Mouse (Mus musculus): ENCODE results near the gene Nfatc2ip. TPM values are rescaled to one million over a fixed set of nuclear protein-coding genes. Genes with fewer than 3 reads are reported as not detected.

Nfatc2ip gene
- polyA plus RNA-seq (2012; rRNA removed) (6.8 and 7.1 TPM in 2 replicates), polyA plus RNA-seq (2014; fragmentation: Nextera tagmentation; extraction: Ambion mirVana) (3.0 and 3.1 TPM in 2 replicates)

DNA sequence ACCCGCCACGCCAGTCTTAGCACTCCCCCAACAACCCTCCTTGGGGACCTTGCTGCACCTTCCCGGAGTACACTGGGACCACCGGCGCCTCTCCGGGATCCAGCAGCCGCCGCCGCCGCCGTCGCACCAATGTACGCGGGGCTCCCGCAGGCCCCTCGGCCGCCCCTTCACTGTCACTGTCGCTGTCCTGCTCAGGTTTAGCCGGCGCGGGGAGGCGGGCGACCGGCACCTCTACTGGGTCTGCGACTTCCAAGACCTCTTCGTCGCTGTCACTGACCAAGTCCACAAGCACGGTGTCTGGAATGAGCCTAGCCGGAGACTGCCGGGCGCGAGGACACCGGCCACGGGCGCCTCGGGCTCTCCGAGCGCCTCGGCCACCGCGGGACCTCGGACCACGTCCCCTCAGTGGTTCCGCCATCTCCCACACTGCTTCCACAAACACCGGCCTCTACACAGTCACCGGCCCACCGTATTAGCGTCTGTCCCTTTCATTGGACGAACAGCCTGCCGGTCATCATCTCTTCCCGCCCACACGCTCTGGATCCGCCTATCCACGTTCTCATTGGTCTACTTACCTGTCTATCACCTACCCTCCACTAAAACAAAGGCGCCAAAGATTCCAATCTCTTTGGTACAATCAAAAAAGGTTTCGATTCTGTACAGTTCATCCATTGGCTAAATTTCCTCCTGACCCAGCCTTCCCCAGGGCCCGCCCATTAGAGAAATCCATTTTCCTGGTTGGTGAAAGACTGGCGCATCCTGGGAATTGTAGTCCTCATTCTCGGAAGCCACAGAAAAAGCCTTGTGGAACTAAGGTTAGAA is at the start of gene Nfatc2ip:
Nfatc2ip (minus strand) TSS at position 440 of the 822 bp plus-strand sequence.
- Histone ChIP-seq H3K4me3 (ENCODE audit: insufficient read depth in 1 of 2, low read depth in 2 of 2, low read length in 2 of 2) (peak within 1 kb of the TSS; percentile 68 to 95), H3K9ac (replicated peaks) (peak within 1 kb of the TSS; percentile 91), H3K9me3 (ENCODE audit: control insufficient read depth, low read length) (no peaks in the 10 kb centered on the region), H3K27me3 (ENCODE audit: control insufficient read depth, insufficient read depth, low read length) (no peaks in the 10 kb centered on the region), H3K36me3 (replicated peaks; ENCODE audit: control insufficient read depth, insufficient read depth, low read depth) (no peaks in the 10 kb centered on the region), H3K4me1 (replicated peaks; ENCODE audit: control insufficient read depth in 2 of 2, insufficient read depth in 2 of 2, low read length in 1 of 2) (peaks cover 15 to 17% of the 10 kb centered on the region in 2 experiments), H3K27ac (peak within 1 kb of the TSS; percentile 50), H3K4me2 (ENCODE audit: low read depth) (peak within 1 kb of the TSS; percentile 81)
- WGBS (ENCODE audit: insufficient replicate concordance), result under 1% methylated on average over 59 of the region's 59 CpGs
- peak; percentile 98 for ATAC-seq (ENCODE audit: insufficient read depth)
- DNase-seq (ENCODE audit: low read depth in 3 of 3, low spot score in 3 of 3), result peak; percentile 97 to 98 (median 98)
- TF ChIP-seq EP300 (IDR thresholded peaks at IDR 0.05; ENCODE audit: low read depth), result no peak

DNA sequence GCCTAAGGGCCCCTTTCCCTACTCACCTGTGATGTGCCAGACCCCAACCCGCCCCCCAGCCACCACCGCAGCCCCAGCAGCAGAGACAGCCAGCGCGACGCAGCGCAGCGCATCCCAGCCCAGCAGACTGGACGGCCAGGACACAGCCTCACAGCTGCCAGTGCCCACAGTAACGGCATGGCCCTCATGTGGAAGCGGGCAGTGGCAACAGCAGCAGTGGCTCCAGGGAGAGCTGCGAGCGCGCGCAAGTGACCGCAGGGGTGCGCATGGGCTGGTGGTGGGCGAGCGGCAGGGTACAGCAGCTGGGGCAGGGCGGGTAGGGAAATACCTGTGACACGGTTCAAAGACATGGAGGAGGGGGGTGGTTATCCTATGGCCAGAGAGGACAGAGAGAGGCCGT is 49.7 kb upstream of the Nfatc2ip start:
- no peaks in the 10 kb centered on the region for H3K27me3 ChIP-seq (ENCODE audit: control insufficient read depth, insufficient read depth, low read length)
- H3K4me2 ChIP-seq (ENCODE audit: low read depth), result no peak overlapping the region
- WGBS (ENCODE audit: insufficient replicate concordance), result 87% methylated on average over 21 of the region's 21 CpGs
- DNase-seq (ENCODE audit: low read depth in 3 of 3, low spot score in 3 of 3) (no peak), ATAC-seq (ENCODE audit: insufficient read depth) (no peak)
- no peaks in the 10 kb centered on the region for H3K9me3 ChIP-seq (ENCODE audit: control insufficient read depth, low read length)
- no peak for TF ChIP-seq EP300 (IDR thresholded peaks at IDR 0.05; ENCODE audit: low read depth)
- no peak for TF ChIP-seq CTCF (IDR thresholded peaks at IDR 0.05; ENCODE audit: low read depth)
- H3K36me3 ChIP-seq (replicated peaks; ENCODE audit: control insufficient read depth, insufficient read depth, low read depth), result no peaks in the 10 kb centered on the region
- H3K4me3 ChIP-seq (ENCODE audit: insufficient read depth in 1 of 2, low read depth in 2 of 2, low read length in 2 of 2), result no peak overlapping the region
- no peaks in the 10 kb centered on the region for H3K4me1 ChIP-seq (replicated peaks; ENCODE audit: control insufficient read depth in 2 of 2, insufficient read depth in 2 of 2, low read length in 1 of 2)
- H3K27ac ChIP-seq, result no peak overlapping the region
- no peak overlapping the region for H3K9ac ChIP-seq (replicated peaks)

DNA sequence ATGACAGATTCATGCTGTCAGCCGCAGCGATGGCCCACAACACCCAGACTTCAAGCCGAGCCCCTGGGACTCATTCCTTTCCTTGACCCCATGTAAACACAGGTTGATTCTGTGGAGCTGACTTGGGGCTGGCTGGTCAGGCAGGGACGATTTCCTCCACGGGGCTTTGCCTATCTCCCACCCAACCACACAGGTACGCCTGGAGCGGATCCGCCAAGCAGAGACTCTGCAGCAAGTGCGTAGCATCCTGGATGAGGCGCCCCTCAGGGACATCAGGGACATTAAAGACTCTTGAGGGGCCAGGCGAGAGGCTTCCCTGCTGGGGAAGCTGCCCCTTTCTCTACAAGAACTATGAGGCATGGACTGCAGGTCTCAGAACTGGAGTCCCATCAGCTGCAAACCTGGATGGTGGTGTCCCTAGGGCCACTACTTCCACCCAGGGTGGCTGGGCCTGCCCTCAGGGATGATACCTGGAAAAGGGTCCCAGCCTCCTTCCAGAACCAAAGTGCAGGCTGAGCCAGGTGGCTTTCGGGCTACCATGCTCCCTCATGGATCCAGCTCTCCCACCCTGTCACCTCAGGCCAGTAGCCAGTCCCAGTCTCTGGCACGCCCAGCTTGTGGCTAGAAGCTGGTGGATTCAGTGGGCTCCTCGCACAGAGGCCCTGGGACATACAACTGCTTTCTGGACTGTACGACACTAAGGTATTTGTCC is 48.7 kb upstream of the Nfatc2ip start:
- WGBS (ENCODE audit: insufficient replicate concordance), result 77% methylated on average over 15 of the region's 15 CpGs
- Histone ChIP-seq H3K9ac (replicated peaks) (no peak overlapping the region), H3K9me3 (ENCODE audit: control insufficient read depth, low read length) (no peaks in the 10 kb centered on the region), H3K4me2 (ENCODE audit: low read depth) (no peak overlapping the region), H3K4me3 (ENCODE audit: insufficient read depth in 1 of 2, low read depth in 2 of 2, low read length in 2 of 2) (no peak overlapping the region), H3K4me1 (replicated peaks; ENCODE audit: control insufficient read depth in 2 of 2, insufficient read depth in 2 of 2, low read length in 1 of 2) (no peaks in the 10 kb centered on the region), H3K27ac (no peak overlapping the region), H3K36me3 (replicated peaks; ENCODE audit: control insufficient read depth, insufficient read depth, low read depth) (no peaks in the 10 kb centered on the region), H3K27me3 (ENCODE audit: control insufficient read depth, insufficient read depth, low read length) (no peaks in the 10 kb centered on the region)
- TF ChIP-seq EP300 (IDR thresholded peaks at IDR 0.05; ENCODE audit: low read depth) (no peak), CTCF (IDR thresholded peaks at IDR 0.05; ENCODE audit: low read depth) (no peak)
- no peak for ATAC-seq (ENCODE audit: insufficient read depth)
- DNase-seq (ENCODE audit: low read depth in 3 of 3, low spot score in 3 of 3), result no peak

DNA sequence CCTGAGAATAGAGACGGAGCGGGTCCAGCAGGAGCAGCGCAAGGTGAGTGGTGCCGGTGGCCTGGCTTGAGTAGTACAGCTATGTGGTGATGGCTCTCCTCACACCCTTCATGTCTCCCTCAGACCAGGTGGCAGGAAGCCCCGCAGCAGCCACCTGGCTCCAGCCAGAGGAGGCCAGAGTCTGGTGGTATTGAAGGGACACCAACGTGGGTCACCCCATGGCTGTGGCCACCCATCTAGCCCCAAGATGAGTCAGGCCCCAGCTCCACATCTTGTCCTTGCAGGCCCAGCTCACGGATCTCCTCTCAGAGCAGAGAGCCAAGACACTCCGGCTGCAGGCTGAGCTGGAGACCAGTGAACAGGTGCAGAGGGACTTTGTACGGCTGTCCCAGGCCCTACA is 48.0 kb upstream of the Nfatc2ip start:
- Histone ChIP-seq H3K27ac (no peak overlapping the region), H3K4me3 (ENCODE audit: insufficient read depth in 1 of 2, low read depth in 2 of 2, low read length in 2 of 2) (no peak overlapping the region), H3K9ac (replicated peaks) (no peak overlapping the region), H3K9me3 (ENCODE audit: control insufficient read depth, low read length) (no peaks in the 10 kb centered on the region), H3K36me3 (replicated peaks; ENCODE audit: control insufficient read depth, insufficient read depth, low read depth) (no peaks in the 10 kb centered on the region), H3K4me2 (ENCODE audit: low read depth) (no peak overlapping the region), H3K27me3 (ENCODE audit: control insufficient read depth, insufficient read depth, low read length) (no peaks in the 10 kb centered on the region), H3K4me1 (replicated peaks; ENCODE audit: control insufficient read depth in 2 of 2, insufficient read depth in 2 of 2, low read length in 1 of 2) (no peaks in the 10 kb centered on the region)
- ATAC-seq (ENCODE audit: insufficient read depth) (no peak), DNase-seq (ENCODE audit: low read depth in 3 of 3, low spot score in 3 of 3) (no peak)
- no peak for TF ChIP-seq CTCF (IDR thresholded peaks at IDR 0.05; ENCODE audit: low read depth)
- no peak for TF ChIP-seq EP300 (IDR thresholded peaks at IDR 0.05; ENCODE audit: low read depth)
- 77% methylated on average over 9 of the region's 9 CpGs for WGBS (ENCODE audit: insufficient replicate concordance)

DNA sequence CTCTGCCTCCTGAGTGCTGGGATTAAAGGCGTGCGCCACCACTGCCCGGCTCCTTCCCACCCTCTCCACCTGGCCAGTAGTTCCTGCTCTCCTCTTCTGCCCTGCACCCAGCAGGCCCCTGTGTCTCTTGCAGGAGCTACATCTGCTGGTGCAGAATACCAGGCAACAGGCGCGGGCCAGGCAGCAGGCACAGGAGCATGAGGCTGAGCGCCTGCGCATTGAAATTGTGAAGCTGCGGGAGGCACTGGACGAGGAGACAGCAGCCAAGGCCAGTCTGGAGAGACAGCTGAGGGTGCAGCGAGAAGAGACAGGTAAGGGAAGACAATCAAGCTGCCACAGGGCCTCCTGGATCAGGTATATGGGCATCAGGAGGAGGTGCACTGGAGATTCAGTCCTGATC is 47.5 kb upstream of the Nfatc2ip start:
- Histone ChIP-seq H3K27me3 (ENCODE audit: control insufficient read depth, insufficient read depth, low read length) (no peaks in the 10 kb centered on the region), H3K9ac (replicated peaks) (no peak overlapping the region), H3K27ac (no peak overlapping the region), H3K4me1 (replicated peaks; ENCODE audit: control insufficient read depth in 2 of 2, insufficient read depth in 2 of 2, low read length in 1 of 2) (no peaks in the 10 kb centered on the region), H3K4me2 (ENCODE audit: low read depth) (no peak overlapping the region), H3K36me3 (replicated peaks; ENCODE audit: control insufficient read depth, insufficient read depth, low read depth) (no peaks in the 10 kb centered on the region), H3K4me3 (ENCODE audit: insufficient read depth in 1 of 2, low read depth in 2 of 2, low read length in 2 of 2) (no peak overlapping the region), H3K9me3 (ENCODE audit: control insufficient read depth, low read length) (no peaks in the 10 kb centered on the region)
- DNase-seq (ENCODE audit: low read depth in 3 of 3, low spot score in 3 of 3), result no peak
- ATAC-seq (ENCODE audit: insufficient read depth), result no peak
- WGBS (ENCODE audit: insufficient replicate concordance), result 82% methylated on average over 10 of the region's 10 CpGs
- TF ChIP-seq EP300 (IDR thresholded peaks at IDR 0.05; ENCODE audit: low read depth) (no peak), CTCF (IDR thresholded peaks at IDR 0.05; ENCODE audit: low read depth) (no peak)

Data from liver, embryonic 14.5 days (tissue).